ENCODE assay signal across 8 mouse cellular contexts in the genomic region with DNA sequence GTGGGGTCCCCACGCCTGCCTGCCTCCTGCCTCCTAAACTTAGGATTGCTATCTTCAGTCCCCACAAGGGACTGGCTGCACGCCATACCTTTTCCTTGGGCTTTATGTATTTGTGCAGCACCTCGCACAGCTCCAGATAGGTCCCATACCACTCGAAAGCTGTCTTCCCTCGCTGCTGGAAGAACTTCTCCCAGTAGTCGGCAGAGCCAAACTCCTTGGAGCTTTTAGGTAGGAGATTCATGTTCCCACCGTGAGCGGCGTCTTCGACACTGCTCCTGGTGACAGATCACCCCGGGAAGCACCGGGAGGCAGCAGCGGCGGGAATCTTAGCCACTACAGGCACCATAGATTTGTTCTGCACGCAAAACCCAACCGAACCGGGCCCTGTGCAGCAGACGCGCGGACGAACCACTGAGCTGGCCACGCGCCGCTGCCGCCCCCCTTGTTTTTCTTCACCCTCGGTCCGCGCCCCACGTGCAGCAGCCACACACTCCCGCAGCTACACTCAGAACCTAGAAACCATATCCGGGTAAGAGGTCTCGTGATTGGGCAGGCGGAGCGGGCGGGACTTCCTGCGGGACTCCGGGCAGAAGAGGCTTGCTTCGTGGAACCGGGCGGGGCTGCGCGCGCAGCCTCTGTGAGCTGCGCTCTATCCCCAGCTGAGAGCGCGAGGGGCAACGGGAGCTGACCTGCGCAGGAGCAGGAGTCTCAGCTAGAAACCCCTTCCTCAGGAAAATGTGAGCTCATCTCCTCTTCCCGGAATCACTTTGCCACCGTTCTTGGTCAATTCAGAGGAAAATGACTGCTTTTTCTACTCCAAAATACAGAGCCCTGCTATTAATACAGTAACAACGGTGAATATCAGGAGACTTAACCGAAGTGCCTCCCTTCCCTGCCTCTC. TPM values are rescaled to one million over a fixed set of nuclear protein-coding genes. Genes with fewer than 3 reads are reported as not detected.
A peak's percentile ranks its signal among the peaks of the same experiment; 100 is the strongest.
DNase-seq lines count a peak whose midpoint lies in the region; ATAC-seq and TF ChIP-seq lines count a peak whose summit lies in the region.

Gene Mettl13 (minus strand): TSS at position 536 of the 901 bp plus-strand sequence.

- H3K9me3 ChIP-seq in MEL (replicated peaks; ENCODE audit: insufficient read depth, low read length): no peaks in the 10 kb centered on the region
- H3K9me3 ChIP-seq in forebrain, postnatal 0 days (ENCODE audit: low read length): no peaks in the 10 kb centered on the region
- no peaks in the 10 kb centered on the region for H3K9me3 ChIP-seq in lung, embryonic 16.5 days (ENCODE audit: control insufficient read depth, low read length)

- no peaks in the 10 kb centered on the region for H3K27me3 ChIP-seq in MEL (ENCODE audit: control insufficient read depth in 1 of 2, insufficient read depth in 2 of 2, low read length in 2 of 2)
- no peaks in the 10 kb centered on the region for H3K27me3 ChIP-seq in cerebellum, adult 2 months (ENCODE audit: control insufficient read depth, insufficient read depth, low read length)
- H3K27me3 ChIP-seq in forebrain, postnatal 0 days (ENCODE audit: insufficient read depth, low read length): no peaks in the 10 kb centered on the region
- no peaks in the 10 kb centered on the region for H3K27me3 ChIP-seq in lung, embryonic 16.5 days (ENCODE audit: control insufficient read depth, insufficient read depth, low read depth, low read length)

- no peak for TF ChIP-seq RAD21 in MEL (IDR thresholded peaks at IDR 0.05; ENCODE audit: low read depth, low read length)

- H3K4me2 ChIP-seq in forebrain, postnatal 0 days (ENCODE audit: low read depth): peak within 1 kb of the TSS; percentile 91
- H3K4me2 ChIP-seq in lung, embryonic 16.5 days (ENCODE audit: low read depth, low read length): peak within 1 kb of the TSS; percentile 96

- TF ChIP-seq EP300 in MEL (IDR thresholded peaks at IDR 0.05; ENCODE audit: low read depth in 1 of 2, low read length in 2 of 2): 0 out of 4 replicates have a peak, but pooled peaks of 1 of the 2 experiments have one; percentile 4

- peaks cover 0 to 12% of the 10 kb centered on the region in 2 experiments; a peak in 3 of 4 replicates for H3K36me3 ChIP-seq in MEL (ENCODE audit: control insufficient read depth in 1 of 2, insufficient read depth in 2 of 2, low read length in 2 of 2)
- peaks cover 19% of the 10 kb centered on the region for H3K36me3 ChIP-seq in forebrain, postnatal 0 days (ENCODE audit: insufficient read depth)
- H3K36me3 ChIP-seq in lung, embryonic 16.5 days (ENCODE audit: control insufficient read depth, insufficient read depth, low read length): peaks cover 14% of the 10 kb centered on the region

- peaks cover 3 to 6% of the 10 kb centered on the region in 2 experiments; a peak in 3 of 4 replicates for H3K4me1 ChIP-seq in MEL (ENCODE audit: control insufficient read depth in 1 of 2, insufficient read depth in 2 of 2, low read length in 2 of 2)
- H3K4me1 ChIP-seq in cerebellum, adult 2 months (ENCODE audit: control insufficient read depth, insufficient read depth, low read length): peaks cover 2% of the 10 kb centered on the region; the same call in 1 of the 2 replicates
- peaks cover 7% of the 10 kb centered on the region for H3K4me1 ChIP-seq in forebrain, postnatal 0 days (ENCODE audit: insufficient read depth)
- H3K4me1 ChIP-seq in lung, embryonic 16.5 days (replicated peaks; ENCODE audit: control insufficient read depth, insufficient read depth, low read length): peaks cover 11% of the 10 kb centered on the region

- H3K27ac ChIP-seq in MEL (ENCODE audit: control insufficient read depth, low read depth, low read length): peak within 1 kb of the TSS; percentile 77
- H3K27ac ChIP-seq in cerebellum, adult 2 months (ENCODE audit: insufficient read depth, low read length): peak within 1 kb of the TSS; percentile 44
- peak within 1 kb of the TSS; percentile 41 for H3K27ac ChIP-seq in forebrain, postnatal 0 days (ENCODE audit: low read depth, low read length)
- peak within 1 kb of the TSS; percentile 57; the same call in 1 of the 2 replicates for H3K27ac ChIP-seq in lung, embryonic 16.5 days (ENCODE audit: low read length)

- H3K79me2 ChIP-seq in MEL (ENCODE audit: control insufficient read depth, insufficient read depth, low read length, poor library complexity): peaks cover 34% of the 10 kb centered on the region

- DNase-seq in MEL (ENCODE audit: low read depth, low spot score): peak; percentile 96
- DNase-seq in cerebellum, adult 2 months: peak; percentile 85 to 91
- peak; percentile 97 for DNase-seq in forebrain, postnatal 0 days
- DNase-seq in layer of hippocampus, adult 9-10 months (ENCODE audit: low spot score): peak; percentile 71
- DNase-seq in ovary, postnatal 14 days (ENCODE audit: low spot score): peak; percentile 67
- peak; percentile 91 for DNase-seq in thymus, postnatal 14 days

- TF ChIP-seq POLR2A in MEL (IDR thresholded peaks at IDR 0.05; ENCODE audit: control insufficient read depth in 1 of 2, insufficient read depth in 1 of 2, low read depth in 1 of 2, low read length in 2 of 2, poor library complexity in 1 of 2): peak; percentile 77 to 88; a peak in 3 of 4 replicates
- TF ChIP-seq POLR2A in cerebellum, adult 2 months (IDR thresholded peaks at IDR 0.05; ENCODE audit: borderline replicate concordance, insufficient read depth, low read length): peak; percentile 97

- no peak for TF ChIP-seq CTCF in MEL (IDR thresholded peaks at IDR 0.05 in 2 of 3, conservative IDR thresholded peaks at IDR 0.05 in 1 of 3; ENCODE audit: control insufficient read depth in 1 of 3, insufficient read depth in 1 of 3, low read depth in 2 of 3, low read length in 3 of 3, poor library complexity in 1 of 3, severe bottlenecking in 1 of 3)
- TF ChIP-seq CTCF in cerebellum, adult 2 months (IDR thresholded peaks at IDR 0.05; ENCODE audit: borderline replicate concordance, insufficient read depth, low read depth, low read length): no peak
- TF ChIP-seq CTCF in forebrain, postnatal 0 days (IDR thresholded peaks at IDR 0.05; ENCODE audit: low read depth): peak; percentile 34

- peak within 1 kb of the TSS; percentile 88 to 93 for H3K4me3 ChIP-seq in MEL (ENCODE audit: control insufficient read depth in 1 of 2, insufficient read depth in 1 of 2, low read depth in 2 of 2, low read length in 2 of 2)
- peak within 1 kb of the TSS; percentile 71 for H3K4me3 ChIP-seq in cerebellum, adult 2 months (replicated peaks; ENCODE audit: insufficient read depth, low read depth, low read length)
- peak within 1 kb of the TSS; percentile 48 for H3K4me3 ChIP-seq in forebrain, postnatal 0 days (ENCODE audit: low read depth, low read length)
- H3K4me3 ChIP-seq in lung, embryonic 16.5 days (ENCODE audit: low read length): peak within 1 kb of the TSS; percentile 87

- WGBS in cerebellum, adult 2 months: under 1% methylated on average over 52 of the region's 52 CpGs
- 2% methylated on average over 52 of the region's 52 CpGs for WGBS in forebrain, postnatal 0 days
- under 1% methylated on average over 52 of the region's 52 CpGs for WGBS in lung, embryonic 16.5 days

- ATAC-seq in forebrain, postnatal 0 days: peak; percentile 100
- ATAC-seq in hematopoietic stem cell, adult 5-6 weeks (replicated peaks in 1 of 2; ENCODE audit: insufficient read depth in 1 of 2, low FRiP score in 2 of 2, low TSS enrichment in 1 of 2, low read depth in 1 of 2, poor library complexity in 2 of 2, severe bottlenecking in 2 of 2): peak; percentile 97 to 98
- peak; percentile 99 for ATAC-seq in lung, embryonic 16.5 days (ENCODE audit: low read depth)

- H3K9ac ChIP-seq in MEL (ENCODE audit: control insufficient read depth, low read depth, low read length, poor library complexity, severe bottlenecking): peak within 1 kb of the TSS; percentile 93
- peak within 1 kb of the TSS; percentile 70 for H3K9ac ChIP-seq in forebrain, postnatal 0 days
- H3K9ac ChIP-seq in lung, embryonic 16.5 days (ENCODE audit: low read length): peak within 1 kb of the TSS; percentile 83

TF ChIP-seq in MEL, 35 proteins besides CTCF, POLR2A, EP300 and RAD21 (continues in another document):
- TF ChIP-seq TAL1 (IDR thresholded peaks at IDR 0.05; ENCODE audit: low read length) (no peak), POLR2AphosphoS2 (IDR thresholded peaks at IDR 0.05; ENCODE audit: low read length) (peak; percentile 83), MAX (IDR thresholded peaks at IDR 0.05; ENCODE audit: low read length) (peak; percentile 98), ETS1 (IDR thresholded peaks at IDR 0.05; ENCODE audit: low read depth, low read length) (peak; percentile 52), GATA1 (IDR thresholded peaks at IDR 0.05; ENCODE audit: low read depth, low read length) (no peak), USF1 (IDR thresholded peaks at IDR 0.05; ENCODE audit: low read depth, low read length) (peak; percentile 80), TCF12 (IDR thresholded peaks at IDR 0.05; ENCODE audit: low read depth, low read length) (peak; percentile 44), HCFC1 (IDR thresholded peaks at IDR 0.05; ENCODE audit: low read depth, low read length) (peak; percentile 94), JUND (IDR thresholded peaks at IDR 0.05; ENCODE audit: low read depth, low read length) (no peak), CHD2 (IDR thresholded peaks at IDR 0.05; ENCODE audit: low read length) (peak; percentile 59; the same call in 1 of the 2 replicates), ELF1 (IDR thresholded peaks at IDR 0.05; ENCODE audit: low read depth, low read length) (peak; percentile 98), ZKSCAN1 (IDR thresholded peaks at IDR 0.05; ENCODE audit: low read depth, low read length) (no peak), TBP (IDR thresholded peaks at IDR 0.05; ENCODE audit: low read depth, low read length) (peak; percentile 44; the same call in 1 of the 2 replicates), E2F4 (IDR thresholded peaks at IDR 0.05; ENCODE audit: borderline replicate concordance, low read depth, low read length) (no peak), MYB (IDR thresholded peaks at IDR 0.05; ENCODE audit: low read depth, low read length) (no peak), CHD1 (IDR thresholded peaks at IDR 0.05; ENCODE audit: low read depth, low read length) (no peak), MYC (IDR thresholded peaks at IDR 0.05; ENCODE audit: low read depth, low read length) (peak; percentile 96), MAFK (IDR thresholded peaks at IDR 0.05; ENCODE audit: borderline replicate concordance, low read depth, low read length) (no peak), BHLHE40 (IDR thresholded peaks at IDR 0.05; ENCODE audit: borderline replicate concordance, low read depth, low read length) (peak; percentile 68)

RNA-seq across cellular contexts. Expression of gene Mettl13, which starts in this region (rescaled TPM):
- 23.7 and 29.1 TPM in 2 replicates for total RNA-seq in MEL (2012; rRNA removed)
- 10 to 100 TPM in 1 of 2 experiments, not detected in 1; 60.1 TPM for polyA plus RNA-seq in MEL (2012; ENCODE audit: insufficient read depth in 1 of 2, insufficient read length in 2 of 2, low read depth in 1 of 2, low replicate concordance in 2 of 2, missing spikeins in 1 of 2)
- 10.3 and 10.6 TPM in 2 replicates for polyA plus RNA-seq in cerebellum, adult 2 months (2012; rRNA removed)
- total RNA-seq in forebrain, postnatal 0 days (2014; rRNA removed): 12.7 and 17.0 TPM in 2 replicates
- polyA plus RNA-seq in forebrain, postnatal 0 days (2015; fragmentation: Nextera tagmentation; extraction: Ambion mirVana): 12.0 and 15.2 TPM in 2 replicates
- 16.9 and 18.9 TPM in 2 replicates for total RNA-seq in hematopoietic stem cell, adult 5-6 weeks (2017)
- 21.3 and 22.9 TPM in 2 replicates for polyA plus RNA-seq in lung, embryonic 16.5 days (2015; fragmentation: Nextera tagmentation; extraction: Ambion mirVana)

Comparison
In these comparisons a context has a peak if more than half of its experiments do, and no peak if none do; other contexts are left out.
1. Peak in every context shown above with its lines: DNase-seq, ATAC-seq, H3K4me3 ChIP-seq and H3K27ac ChIP-seq.